Mouse (Mus musculus): ENCODE measurements around the gene Utp11. TPM values are rescaled to one million over a fixed set of nuclear protein-coding genes. Genes with fewer than 3 reads are reported as not detected.
"Not testable (repeated sequence)": the region's sequence is repeated elsewhere in the genome, so short reads cannot be mapped to it uniquely, and the experiment has no call there.

Utp11 gene
- polyA plus RNA-seq, 1 experiment from 2014 or later = 105 TPM

- H3K4me2 ChIP-seq (replicated peaks; ENCODE audit: low read depth) = no peak overlapping the region
- no peak overlapping the region for H3K27ac ChIP-seq (replicated peaks)
- no peak for TF ChIP-seq EP300 (optimal IDR thresholded peaks at IDR 0.05)
- TF ChIP-seq CTCF (IDR thresholded peaks at IDR 0.05; ENCODE audit: low read depth) = no peak
- no peak overlapping the region for H3K4me3 ChIP-seq (ENCODE audit: low read depth, low read length)
- ATAC-seq (ENCODE audit: low FRiP score, low TSS enrichment) (no peak), DNase-seq (ENCODE audit: low spot score) (no peak)
- WGBS = 76% methylated on average over 6 of the region's 6 CpGs
- no peaks in the 10 kb centered on the region for H3K9me3 ChIP-seq (ENCODE audit: control insufficient read depth, low read length)
- 0 out of 2 replicates have a peak, but pooled peaks cover 6% of the 10 kb centered on the region for H3K4me1 ChIP-seq (replicated peaks; ENCODE audit: control insufficient read depth, insufficient read depth)
- H3K27me3 ChIP-seq (ENCODE audit: control insufficient read depth, insufficient read depth, low read length) = no peaks in the 10 kb centered on the region
- H3K36me3 ChIP-seq (ENCODE audit: control insufficient read depth, insufficient read depth, low read length) = 0 out of 2 replicates have a peak, but pooled peaks cover 3% of the 10 kb centered on the region
- H3K9ac ChIP-seq (ENCODE audit: low read length) = no peak overlapping the region
Measured at GRCm38 (mm10) chr4:124712618-124713017, 19.2 kb upstream of the Utp11 start.

GRCm38 (mm10) chr4:124710776-124711291 is 17.4 kb upstream of the Utp11 start:
- H3K36me3 ChIP-seq (ENCODE audit: control insufficient read depth, insufficient read depth, low read length) = peaks cover 1% of the 10 kb centered on the region; the same call in 1 of the 2 replicates

GRCm38 (mm10) chr4:124709961-124710446 is 16.6 kb upstream of the Utp11 start:
- TF ChIP-seq CTCF (IDR thresholded peaks at IDR 0.05; ENCODE audit: low read depth) (no peak), EP300 (optimal IDR thresholded peaks at IDR 0.05) (no peak)
- WGBS = 1% methylated on average over 18 of the region's 18 CpGs
- H3K4me3 ChIP-seq (ENCODE audit: low read depth, low read length) = peak overlapping the region; percentile 25; the same call in 1 of the 2 replicates
- H3K9me3 ChIP-seq (ENCODE audit: control insufficient read depth, low read length) = no peaks in the 10 kb centered on the region
- DNase-seq (ENCODE audit: low spot score) (peak; percentile 67), ATAC-seq (ENCODE audit: low FRiP score, low TSS enrichment) (peak; percentile 20; the same call in 1 of the 2 replicates)
- peak overlapping the region; percentile 50 for H3K9ac ChIP-seq (ENCODE audit: low read length)
- no peaks in the 10 kb centered on the region for H3K27me3 ChIP-seq (ENCODE audit: control insufficient read depth, insufficient read depth, low read length)
- peak overlapping the region; percentile 94 for H3K27ac ChIP-seq (replicated peaks)
- no peaks in the 10 kb centered on the region; the same call in 1 of the 2 replicates for H3K36me3 ChIP-seq (ENCODE audit: control insufficient read depth, insufficient read depth, low read length)
- peak overlapping the region; percentile 61 for H3K4me2 ChIP-seq (replicated peaks; ENCODE audit: low read depth)
- 0 out of 2 replicates have a peak, but pooled peaks cover 8% of the 10 kb centered on the region for H3K4me1 ChIP-seq (replicated peaks; ENCODE audit: control insufficient read depth, insufficient read depth)

More at GRCm38 (mm10) chr4:124710776-124711291, 17.4 kb upstream of the Utp11 start:
- no peak overlapping the region for H3K9ac ChIP-seq (ENCODE audit: low read length)
- no peaks in the 10 kb centered on the region for H3K27me3 ChIP-seq (ENCODE audit: control insufficient read depth, insufficient read depth, low read length)
- H3K9me3 ChIP-seq (ENCODE audit: control insufficient read depth, low read length) = no peaks in the 10 kb centered on the region
- 9% methylated on average over 5 of the region's 5 CpGs for WGBS
- DNase-seq (ENCODE audit: low spot score) (peak; percentile 41), ATAC-seq (ENCODE audit: low FRiP score, low TSS enrichment) (no peak)
- 0 out of 2 replicates have a peak, but pooled peaks cover 6% of the 10 kb centered on the region for H3K4me1 ChIP-seq (replicated peaks; ENCODE audit: control insufficient read depth, insufficient read depth)
- peak overlapping the region; percentile 94 for H3K27ac ChIP-seq (replicated peaks)
- no peak overlapping the region for H3K4me3 ChIP-seq (ENCODE audit: low read depth, low read length)
- no peak overlapping the region for H3K4me2 ChIP-seq (replicated peaks; ENCODE audit: low read depth)
- no peak for TF ChIP-seq EP300 (optimal IDR thresholded peaks at IDR 0.05)
- TF ChIP-seq CTCF (IDR thresholded peaks at IDR 0.05; ENCODE audit: low read depth) = peak; percentile 78

GRCm38 (mm10) chr4:124708518-124709477 is 15.4 kb upstream of the Utp11 start:
- peak overlapping the region; percentile 61 for H3K4me2 ChIP-seq (replicated peaks; ENCODE audit: low read depth)
- ATAC-seq (ENCODE audit: low FRiP score, low TSS enrichment) (peak; percentile 90), DNase-seq (ENCODE audit: low spot score) (peak; percentile 96)
- H3K9me3 ChIP-seq (ENCODE audit: control insufficient read depth, low read length) = no peaks in the 10 kb centered on the region
- no peaks in the 10 kb centered on the region for H3K27me3 ChIP-seq (ENCODE audit: control insufficient read depth, insufficient read depth, low read length)
- H3K36me3 ChIP-seq (ENCODE audit: control insufficient read depth, insufficient read depth, low read length) = no peaks in the 10 kb centered on the region; the same call in 1 of the 2 replicates
- peak overlapping the region; percentile 34 for H3K4me3 ChIP-seq (ENCODE audit: low read depth, low read length)
- H3K4me1 ChIP-seq (replicated peaks; ENCODE audit: control insufficient read depth, insufficient read depth) = peaks cover 13% of the 10 kb centered on the region; the same call in 1 of the 2 replicates
- H3K9ac ChIP-seq (ENCODE audit: low read length) = peak overlapping the region; percentile 52
- peak overlapping the region; percentile 94 for H3K27ac ChIP-seq (replicated peaks)
- peak; percentile 89 for TF ChIP-seq EP300 (optimal IDR thresholded peaks at IDR 0.05)
- peak; percentile 55 for TF ChIP-seq CTCF (IDR thresholded peaks at IDR 0.05; ENCODE audit: low read depth)
- WGBS = under 1% methylated on average over 41 of the region's 41 CpGs

- WGBS = 17% methylated on average over 1 of the region's 1 CpGs
- not testable (repeated sequence) for H3K36me3 ChIP-seq (ENCODE audit: control insufficient read depth, insufficient read depth, low read length); H3K9ac ChIP-seq (ENCODE audit: low read length); H3K27me3 ChIP-seq (ENCODE audit: control insufficient read depth, insufficient read depth, low read length); DNase-seq (ENCODE audit: low spot score); H3K4me2 ChIP-seq (replicated peaks; ENCODE audit: low read depth); H3K4me3 ChIP-seq (ENCODE audit: low read depth, low read length); H3K9me3 ChIP-seq (ENCODE audit: control insufficient read depth, low read length); ATAC-seq (ENCODE audit: low FRiP score, low TSS enrichment)
- Histone ChIP-seq H3K27ac (replicated peaks) (peak overlapping the region; percentile 94), H3K4me1 (replicated peaks; ENCODE audit: control insufficient read depth, insufficient read depth) (peaks cover 19% of the 10 kb centered on the region)
Measured at GRCm38 (mm10) chr4:124708200-124708517, 14.8 kb upstream of the Utp11 start.

- WGBS = 87% methylated on average over 24 of the region's 25 CpGs
- H3K27ac ChIP-seq (replicated peaks); H3K9me3 ChIP-seq (ENCODE audit: control insufficient read depth, low read length); ATAC-seq (ENCODE audit: low FRiP score, low TSS enrichment); H3K4me3 ChIP-seq (ENCODE audit: low read depth, low read length); H3K4me2 ChIP-seq (replicated peaks; ENCODE audit: low read depth); H3K9ac ChIP-seq (ENCODE audit: low read length); DNase-seq (ENCODE audit: low spot score); H3K36me3 ChIP-seq (ENCODE audit: control insufficient read depth, insufficient read depth, low read length); H3K27me3 ChIP-seq (ENCODE audit: control insufficient read depth, insufficient read depth, low read length): not testable (repeated sequence)
- peaks cover 20% of the 10 kb centered on the region for H3K4me1 ChIP-seq (replicated peaks; ENCODE audit: control insufficient read depth, insufficient read depth)
Measured at GRCm38 (mm10) chr4:124707381-124708199, 14.2 kb upstream of the Utp11 start.
